Mouse (Mus musculus): ENCODE results near the gene Iscu.

- no peak for TF ChIP-seq CTCF (IDR thresholded peaks at IDR 0.05; ENCODE audit: borderline replicate concordance, insufficient read depth, low read depth, low read length)
- TF ChIP-seq POLR2A (IDR thresholded peaks at IDR 0.05; ENCODE audit: borderline replicate concordance, insufficient read depth, low read length) = no peak
Measured at GRCm38 (mm10) chr5:113748556-113749331, 23.8 kb upstream of the Iscu start.
